In genomic region chr15:96749101-96749500, GRCm38 (mm10) we compare ENCODE assay signal across 10 mouse cellular contexts. TPM values are rescaled to one million over a fixed set of nuclear protein-coding genes. Genes with fewer than 3 reads are reported as not detected.
A peak's percentile ranks its signal among the peaks of the same experiment; 100 is the strongest.
DNase-seq lines count a peak whose midpoint lies in the region; ATAC-seq lines count a peak whose summit lies in the region.
"Had no signal": no experiment of that assay in that cellular context is flagged by ENCODE, and none has a peak within 500 bp of the region (broad histone marks: within the 10 kb centered on the region; RNA-seq: fewer than 3 reads in every experiment).

No protein-coding gene starts in this region.

- H3K9me3 ChIP-seq in midbrain, embryonic 15.5 days, result no peaks in the 10 kb centered on the region
- H3K9me3 ChIP-seq in midbrain, embryonic 11.5 days (ENCODE audit: control insufficient read depth, low read length), result no peaks in the 10 kb centered on the region
- H3K9me3 ChIP-seq in intestine, embryonic 15.5 days, result no peaks in the 10 kb centered on the region
- H3K9me3 ChIP-seq: liver, embryonic 13.5 days had no signal

- peaks cover 3% of the 10 kb centered on the region; the same call in 1 of the 2 replicates for H3K4me1 ChIP-seq in midbrain, embryonic 15.5 days
- H3K4me1 ChIP-seq in midbrain, embryonic 11.5 days (ENCODE audit: control insufficient read depth, insufficient read depth, low read length), result no peaks in the 10 kb centered on the region
- H3K4me1 ChIP-seq in intestine, embryonic 15.5 days (replicated peaks), result peaks cover 2% of the 10 kb centered on the region

- H3K9ac ChIP-seq in midbrain, embryonic 15.5 days, result no peak overlapping the region
- H3K9ac ChIP-seq in midbrain, embryonic 11.5 days (ENCODE audit: low read length), result no peak overlapping the region
- no peak overlapping the region for H3K9ac ChIP-seq in intestine, embryonic 15.5 days
- H3K9ac ChIP-seq: liver, embryonic 13.5 days had no signal

- peak overlapping the region; percentile 52; the same call in 1 of the 2 replicates for H3K27ac ChIP-seq in midbrain, embryonic 15.5 days
- H3K27ac ChIP-seq in midbrain, embryonic 11.5 days (ENCODE audit: low read depth, low read length), result no peak overlapping the region
- H3K27ac ChIP-seq in intestine, embryonic 15.5 days, result peak overlapping the region; percentile 48

- ATAC-seq in midbrain, embryonic 15.5 days (replicated peaks), result no peak; the same call in 1 of the 2 replicates
- ATAC-seq in midbrain, embryonic 11.5 days (ENCODE audit: low FRiP score), result no peak
- ATAC-seq in intestine, embryonic 15.5 days, result peak; percentile 53
- ATAC-seq in cerebellum, adult (ENCODE audit: insufficient number of reproducible peaks, low FRiP score, low TSS enrichment), result no peak

- peak; percentile 3 to 28 for DNase-seq in frontal cortex, postnatal 36 days (ENCODE audit: low spot score in 2 of 2)
- no peak for DNase-seq in frontal cortex, adult 2 months (ENCODE audit: extremely low spot score in 1 of 2, low spot score in 1 of 2)
- DNase-seq in midbrain, embryonic 11.5 days (ENCODE audit: low spot score, missing footprints), result no peak
- DNase-seq in telencephalon, adult 2 months (ENCODE audit: low read depth, low spot score), result peak; percentile 12
- DNase-seq in adrenal gland, adult 2 months, result no peak
- DNase-seq: liver, embryonic 13.5 days had no signal

- H3K4me2 ChIP-seq in midbrain, embryonic 15.5 days, result peak overlapping the region; percentile 16; the same call in 1 of the 2 replicates
- no peak overlapping the region for H3K4me2 ChIP-seq in midbrain, embryonic 11.5 days
- peak overlapping the region; percentile 33 for H3K4me2 ChIP-seq in intestine, embryonic 15.5 days (replicated peaks)
- H3K4me2 ChIP-seq: liver, embryonic 13.5 days had no signal

- no peak overlapping the region for H3K4me3 ChIP-seq in midbrain, embryonic 15.5 days
- no peak overlapping the region for H3K4me3 ChIP-seq in midbrain, embryonic 11.5 days (ENCODE audit: low read depth, low read length)
- H3K4me3 ChIP-seq in intestine, embryonic 15.5 days (replicated peaks), result no peak overlapping the region
- H3K4me3 ChIP-seq: erythroblast, embryonic 14.5 days; liver, embryonic 13.5 days had no signal

- H3K36me3 ChIP-seq in midbrain, embryonic 15.5 days (replicated peaks), result no peaks in the 10 kb centered on the region
- H3K36me3 ChIP-seq in midbrain, embryonic 11.5 days (ENCODE audit: control insufficient read depth, insufficient read depth, low read length), result no peaks in the 10 kb centered on the region
- H3K36me3 ChIP-seq in intestine, embryonic 15.5 days, result no peaks in the 10 kb centered on the region
- H3K36me3 ChIP-seq: liver, embryonic 13.5 days had no signal

- no peaks in the 10 kb centered on the region for H3K27me3 ChIP-seq in midbrain, embryonic 15.5 days (replicated peaks)
- H3K27me3 ChIP-seq in midbrain, embryonic 11.5 days (ENCODE audit: control insufficient read depth, insufficient read depth, low read length), result no peaks in the 10 kb centered on the region
- no peaks in the 10 kb centered on the region for H3K27me3 ChIP-seq in intestine, embryonic 15.5 days (replicated peaks)
- H3K27me3 ChIP-seq: liver, embryonic 13.5 days had no signal

- 50% methylated on average over 10 of the region's 10 CpGs for WGBS in midbrain, embryonic 15.5 days
- 82% methylated on average over 10 of the region's 10 CpGs for WGBS in midbrain, embryonic 11.5 days
- WGBS in intestine, embryonic 15.5 days, result 46% methylated on average over 10 of the region's 10 CpGs

RNA-seq across cellular contexts. Expression of gene Slc38a2, which starts 49.6 kb away (rescaled TPM):
- polyA plus RNA-seq in frontal cortex, adult 2 months (2012; rRNA removed), result 64.1 and 71.7 TPM in 2 replicates
- polyA plus RNA-seq in midbrain, embryonic 15.5 days (2015; fragmentation: Nextera tagmentation; extraction: Ambion mirVana), result 121 and 125 TPM in 2 replicates
- 211 and 237 TPM in 2 replicates for polyA plus RNA-seq in midbrain, embryonic 11.5 days (2014; fragmentation: Nextera tagmentation; extraction: Ambion mirVana)
- 83.8 and 95.3 TPM in 2 replicates for polyA plus RNA-seq in intestine, embryonic 15.5 days (2015; fragmentation: Nextera tagmentation; extraction: Ambion mirVana)
- total RNA-seq in adrenal gland, adult 2 months (2021), result 100 to 1,000 TPM; 113 to 208 TPM
- 20.4 and 30.4 TPM in 2 replicates for polyA plus RNA-seq in adrenal gland, adult 2 months (2012; rRNA removed)

Comparison
In these comparisons a context has a peak if more than half of its experiments do, and no peak if none do; other contexts are left out.
1. DNase-seq: peak in frontal cortex, postnatal 36 days (2 of 2) and telencephalon, adult 2 months (single experiment); none in frontal cortex, adult 2 months (0 of 2), midbrain, embryonic 11.5 days (single experiment) and adrenal gland, adult 2 months (single experiment).